ENCODE assay signal across 8 mouse cellular contexts in genomic region chr11:118348877-118349276, GRCm38 (mm10). TPM values are rescaled to one million over a fixed set of nuclear protein-coding genes. Genes with fewer than 3 reads are reported as not detected.
A peak's percentile ranks its signal among the peaks of the same experiment; 100 is the strongest.
DNase-seq lines count a peak whose midpoint lies in the region; ATAC-seq and TF ChIP-seq lines count a peak whose summit lies in the region.

No protein-coding gene starts in this region.

- no peak overlapping the region for H3K9ac ChIP-seq in heart, postnatal 0 days (replicated peaks; ENCODE audit: low read depth, low read length)
- H3K9ac ChIP-seq in limb, embryonic 15.5 days = no peak overlapping the region

- TF ChIP-seq CTCF in heart, postnatal 0 days (IDR thresholded peaks at IDR 0.05; ENCODE audit: low read depth) = no peak
- no peak for TF ChIP-seq CTCF in small intestine, adult 2 months (IDR thresholded peaks at IDR 0.05; ENCODE audit: extremely low read depth, insufficient read length, insufficient replicate concordance, low read depth, low read length)

- no peaks in the 10 kb centered on the region for H3K9me3 ChIP-seq in heart, postnatal 0 days (replicated peaks; ENCODE audit: control insufficient read depth, low read length)
- H3K9me3 ChIP-seq in limb, embryonic 15.5 days = no peaks in the 10 kb centered on the region
- H3K9me3 ChIP-seq in midbrain, embryonic 10.5 days (replicated peaks) = no peaks in the 10 kb centered on the region

- no peaks in the 10 kb centered on the region for H3K27me3 ChIP-seq in heart, postnatal 0 days (ENCODE audit: control insufficient read depth, insufficient read depth, low read length)
- no peaks in the 10 kb centered on the region for H3K27me3 ChIP-seq in limb, embryonic 15.5 days
- no peaks in the 10 kb centered on the region; the same call in 1 of the 2 replicates for H3K27me3 ChIP-seq in small intestine, adult 2 months (ENCODE audit: control insufficient read depth, insufficient read depth, low read length)
- peaks cover 11% of the 10 kb centered on the region; the same call in 1 of the 2 replicates for H3K27me3 ChIP-seq in midbrain, embryonic 10.5 days (ENCODE audit: low read depth, poor library complexity, severe bottlenecking)

- H3K4me3 ChIP-seq in heart, postnatal 0 days (ENCODE audit: low read depth, low read length) = no peak overlapping the region
- no peak overlapping the region for H3K4me3 ChIP-seq in limb, embryonic 15.5 days
- H3K4me3 ChIP-seq in small intestine, adult 2 months (ENCODE audit: low read depth, low read length) = no peak overlapping the region
- H3K4me3 ChIP-seq in midbrain, embryonic 10.5 days = no peak overlapping the region

- peak; percentile 52 for DNase-seq in T-cell, adult 2 months (ENCODE audit: low spot score)
- DNase-seq in heart, postnatal 0 days (ENCODE audit: low spot score) = peak; percentile 20
- no peak for DNase-seq in midbrain, embryonic 10.5 days (ENCODE audit: low spot score)
- no peak for DNase-seq in cerebellum, adult 9-10 months

- peak overlapping the region; percentile 61 for H3K27ac ChIP-seq in heart, postnatal 0 days (ENCODE audit: low read depth)
- H3K27ac ChIP-seq in limb, embryonic 15.5 days = peak overlapping the region; percentile 68
- peak overlapping the region; percentile 42 for H3K27ac ChIP-seq in small intestine, adult 2 months (ENCODE audit: insufficient read depth, low read depth, low read length)
- H3K27ac ChIP-seq in midbrain, embryonic 10.5 days (replicated peaks) = no peak overlapping the region

- WGBS in heart, postnatal 0 days = 58% methylated on average over 5 of the region's 5 CpGs
- WGBS in limb, embryonic 15.5 days = 39% methylated on average over 5 of the region's 5 CpGs
- WGBS in small intestine, adult 2 months = 51% methylated on average over 5 of the region's 5 CpGs
- 76% methylated on average over 5 of the region's 5 CpGs for WGBS in midbrain, embryonic 10.5 days

- TF ChIP-seq POLR2A in small intestine, adult 2 months (IDR thresholded peaks at IDR 0.05; ENCODE audit: low read depth, low read length) = no peak

- peaks cover 24% of the 10 kb centered on the region for H3K4me1 ChIP-seq in heart, postnatal 0 days (ENCODE audit: control insufficient read depth, insufficient read depth)
- H3K4me1 ChIP-seq in limb, embryonic 15.5 days = peaks cover 89% of the 10 kb centered on the region
- peaks cover 6% of the 10 kb centered on the region; the same call in 1 of the 2 replicates for H3K4me1 ChIP-seq in small intestine, adult 2 months (ENCODE audit: control insufficient read depth, insufficient read depth, insufficient read length, low read length)
- peaks cover 22% of the 10 kb centered on the region for H3K4me1 ChIP-seq in midbrain, embryonic 10.5 days

- ATAC-seq in CD4-positive, CD25-positive, alpha-beta regulatory T cell, adult 4 months = peak; percentile 86
- peak; percentile 47 for ATAC-seq in heart, postnatal 0 days (ENCODE audit: insufficient read depth, low read depth)
- peak; percentile 21; the same call in 1 of the 2 replicates for ATAC-seq in limb, embryonic 15.5 days (ENCODE audit: insufficient number of reproducible peaks, low FRiP score, low TSS enrichment, low read depth)
- ATAC-seq in erythroid progenitor cell, adult 5-6 weeks (replicated peaks; ENCODE audit: low FRiP score, poor library complexity, severe bottlenecking) = no peak

- TF ChIP-seq EP300 in heart, postnatal 0 days (IDR thresholded peaks at IDR 0.05; ENCODE audit: low read depth) = no peak

- 0 out of 2 replicates have a peak, but pooled peaks cover 4% of the 10 kb centered on the region for H3K36me3 ChIP-seq in heart, postnatal 0 days (replicated peaks; ENCODE audit: control insufficient read depth, insufficient read depth, low read length)
- 0 out of 2 replicates have a peak, but pooled peaks cover 14% of the 10 kb centered on the region for H3K36me3 ChIP-seq in limb, embryonic 15.5 days
- H3K36me3 ChIP-seq in small intestine, adult 2 months (ENCODE audit: control insufficient read depth, insufficient read depth, low read length) = no peaks in the 10 kb centered on the region
- 0 out of 2 replicates have a peak, but pooled peaks cover 5% of the 10 kb centered on the region for H3K36me3 ChIP-seq in midbrain, embryonic 10.5 days

- H3K4me2 ChIP-seq in heart, postnatal 0 days (ENCODE audit: low read depth, low read length) = no peak overlapping the region
- H3K4me2 ChIP-seq in limb, embryonic 15.5 days = no peak overlapping the region

RNA-seq across cellular contexts. Expression of gene Cep295nl, which starts 6.6 kb away (rescaled TPM):
- under 1 TPM; 0.32 to 0.52 TPM for polyA plus RNA-seq in CD4-positive, CD25-positive, alpha-beta regulatory T cell, adult 4 months (2017; shearing (Covaris generic))
- not detected in 2 replicates for total RNA-seq in heart, postnatal 0 days (2014; rRNA removed; ENCODE audit: low replicate concordance)
- 0.19 and 0.31 TPM in 2 replicates for polyA plus RNA-seq in heart, postnatal 0 days (2015; fragmentation: Nextera tagmentation; extraction: Ambion mirVana)
- 1.2 and 1.5 TPM in 2 replicates for polyA plus RNA-seq in limb, embryonic 15.5 days (2015; fragmentation: Nextera tagmentation; extraction: Ambion mirVana)
- polyA plus RNA-seq in small intestine, adult 2 months (2012; rRNA removed) = 0.04 TPM in 1 of 2 replicates, not detected in the other
- 0.06 and 0.21 TPM in 2 replicates for polyA plus RNA-seq in midbrain, embryonic 10.5 days (2016; fragmentation: Nextera tagmentation; extraction: Ambion mirVana)
- not detected in 2 replicates for total RNA-seq in erythroid progenitor cell, adult 5-6 weeks (2015; ENCODE audit: low replicate concordance)
- total RNA-seq in erythroid progenitor cell, adult 5-6 weeks (2017; ENCODE audit: low replicate concordance) = not detected in 2 replicates

RNA-seq across cellular contexts. Expression of gene Timp2, which starts 6.7 kb away (rescaled TPM):
- 10 to 100 TPM in 1 of 2 experiments, 1 to 10 TPM in 1; 9.5 to 10.5 TPM for polyA plus RNA-seq in CD4-positive, CD25-positive, alpha-beta regulatory T cell, adult 4 months (2017; shearing (Covaris generic))
- total RNA-seq in heart, postnatal 0 days (2014; rRNA removed; ENCODE audit: low replicate concordance) = 77.5 and 78.5 TPM in 2 replicates
- 61.9 and 65.5 TPM in 2 replicates for polyA plus RNA-seq in heart, postnatal 0 days (2015; fragmentation: Nextera tagmentation; extraction: Ambion mirVana)
- 140 and 168 TPM in 2 replicates for polyA plus RNA-seq in limb, embryonic 15.5 days (2015; fragmentation: Nextera tagmentation; extraction: Ambion mirVana)
- polyA plus RNA-seq in small intestine, adult 2 months (2012; rRNA removed) = 22.6 and 27.7 TPM in 2 replicates
- polyA plus RNA-seq in midbrain, embryonic 10.5 days (2016; fragmentation: Nextera tagmentation; extraction: Ambion mirVana) = 29.0 and 32.1 TPM in 2 replicates
- 11.3 and 14.1 TPM in 2 replicates for total RNA-seq in erythroid progenitor cell, adult 5-6 weeks (2015; ENCODE audit: low replicate concordance)
- 9.0 and 16.9 TPM in 2 replicates for total RNA-seq in erythroid progenitor cell, adult 5-6 weeks (2017; ENCODE audit: low replicate concordance)

RNA-seq across cellular contexts. Expression of gene Lgals3bp, which starts 53.0 kb away (rescaled TPM):
- 100 to 1,000 TPM in 1 of 2 experiments, 10 to 100 TPM in 1; 93.7 to 163 TPM for polyA plus RNA-seq in CD4-positive, CD25-positive, alpha-beta regulatory T cell, adult 4 months (2017; shearing (Covaris generic))
- total RNA-seq in heart, postnatal 0 days (2014; rRNA removed; ENCODE audit: low replicate concordance) = 77.9 and 83.1 TPM in 2 replicates
- polyA plus RNA-seq in heart, postnatal 0 days (2015; fragmentation: Nextera tagmentation; extraction: Ambion mirVana) = 27.6 and 28.6 TPM in 2 replicates
- 8.0 and 11.5 TPM in 2 replicates for polyA plus RNA-seq in limb, embryonic 15.5 days (2015; fragmentation: Nextera tagmentation; extraction: Ambion mirVana)
- 372 and 739 TPM in 2 replicates for polyA plus RNA-seq in small intestine, adult 2 months (2012; rRNA removed)
- polyA plus RNA-seq in midbrain, embryonic 10.5 days (2016; fragmentation: Nextera tagmentation; extraction: Ambion mirVana) = 0.68 and 1.7 TPM in 2 replicates
- 31.9 and 57.7 TPM in 2 replicates for total RNA-seq in erythroid progenitor cell, adult 5-6 weeks (2015; ENCODE audit: low replicate concordance)
- 21.6 and 56.7 TPM in 2 replicates for total RNA-seq in erythroid progenitor cell, adult 5-6 weeks (2017; ENCODE audit: low replicate concordance)

RNA-seq across cellular contexts. Expression of gene Usp36, which starts 58.8 kb away (rescaled TPM):
- 10 to 100 TPM; 21.1 to 33.0 TPM for polyA plus RNA-seq in CD4-positive, CD25-positive, alpha-beta regulatory T cell, adult 4 months (2017; shearing (Covaris generic))
- total RNA-seq in heart, postnatal 0 days (2014; rRNA removed; ENCODE audit: low replicate concordance) = 10.4 and 18.3 TPM in 2 replicates
- polyA plus RNA-seq in heart, postnatal 0 days (2015; fragmentation: Nextera tagmentation; extraction: Ambion mirVana) = 5.5 and 6.6 TPM in 2 replicates
- 21.0 and 21.3 TPM in 2 replicates for polyA plus RNA-seq in limb, embryonic 15.5 days (2015; fragmentation: Nextera tagmentation; extraction: Ambion mirVana)
- 10.8 and 11.5 TPM in 2 replicates for polyA plus RNA-seq in small intestine, adult 2 months (2012; rRNA removed)
- 20.4 and 23.6 TPM in 2 replicates for polyA plus RNA-seq in midbrain, embryonic 10.5 days (2016; fragmentation: Nextera tagmentation; extraction: Ambion mirVana)
- 1.4 and 2.9 TPM in 2 replicates for total RNA-seq in erythroid progenitor cell, adult 5-6 weeks (2015; ENCODE audit: low replicate concordance)
- total RNA-seq in erythroid progenitor cell, adult 5-6 weeks (2017; ENCODE audit: low replicate concordance) = 0.90 and 0.91 TPM in 2 replicates

Comparison
In these comparisons a context has a peak if more than half of its experiments do, and no peak if none do; other contexts are left out.
1. DNase-seq: peak in T-cell, adult 2 months (single experiment) and heart, postnatal 0 days (single experiment); none in midbrain, embryonic 10.5 days (single experiment) and cerebellum, adult 9-10 months (single experiment).